Mouse (Mus musculus): ENCODE data around the gene Olfr772. TPM values are rescaled to one million over a fixed set of nuclear protein-coding genes. Genes with fewer than 3 reads are reported as not detected.
"Not testable (repeated sequence)": the region's sequence is repeated elsewhere in the genome, so short reads cannot be mapped to it uniquely, and the experiment has no call there.

Olfr772 gene
- not detected for total RNA-seq (2021)
- long read RNA-seq, experiment 1, result 0 reads
- long read RNA-seq, experiment 2, result 0 reads

DNA sequence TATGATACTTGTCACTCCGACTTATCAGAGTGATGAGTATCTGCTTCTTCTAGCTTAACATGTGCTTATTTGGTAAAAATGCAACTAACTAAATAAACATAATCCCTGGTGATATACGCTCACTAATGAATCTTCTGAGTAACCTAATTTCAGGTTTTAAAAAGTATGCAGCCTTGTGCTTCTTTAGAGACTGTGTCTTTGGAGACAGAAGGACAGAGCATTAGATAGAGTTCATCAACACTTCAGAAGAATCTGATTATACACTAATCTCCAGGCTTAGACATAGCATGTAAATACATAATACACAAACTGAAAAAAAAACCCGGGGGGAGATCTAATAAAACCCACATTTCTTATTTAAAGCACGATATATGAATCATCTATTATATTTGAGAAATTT lies at the start of gene Olfr772:
Olfr772 (minus strand) TSS at position 101 of the 400 bp plus-strand sequence.
- intact Hi-C loops (cut with DNase I); DNase-seq (ENCODE audit: low spot score in 2 of 2): not testable (repeated sequence)

GRCm38 (mm10) chr10:129187319-129187718 lies 9.6 kb upstream of the Olfr772 start, which contains the start of gene Olfr773:
Gene Olfr773, minus strand, starts transcription at chr10:129187419.
- DNase-seq (ENCODE audit: low spot score in 2 of 2); intact Hi-C loops (cut with DNase I): not testable (repeated sequence)

- intact Hi-C loops (cut with DNase I), result no loop called here
- DNase-seq (ENCODE audit: low spot score in 2 of 2), result no peak
Observed at GRCm38 (mm10) chr10:129164651-129165050, 13.1 kb downstream of the Olfr772 start, which contains the start of gene Olfr771. Gene Olfr771, minus strand, starts transcription at chr10:129164751.

- DNase-seq (ENCODE audit: low spot score in 2 of 2), result no peak
- intact Hi-C loops (cut with DNase I), result no loop called here
Observed at GRCm38 (mm10) chr10:129138898-129139297, 38.8 kb downstream of the Olfr772 start, which contains the start of gene Olfr770. Gene Olfr770, minus strand, starts transcription at chr10:129138998.

Other genes starting within 250 kb of the Olfr772 start
- 10 to 100 TPM; 15.6 to 17.6 TPM for gene Itga7, start 244.1 kb downstream of the Olfr772 start, total RNA-seq (2021)
- gene Mettl7b, start 216.9 kb downstream of the Olfr772 start, total RNA-seq (2021), result not detected
- gene Olfr9, start 188.5 kb downstream of the Olfr772 start, total RNA-seq (2021), result not detected
- gene Olfr763, start 167.1 kb downstream of the Olfr772 start, total RNA-seq (2021), result not detected
- not detected for gene Olfr764-ps1, start 138.0 kb downstream of the Olfr772 start, total RNA-seq (2021)
- gene Olfr765, start 127.9 kb downstream of the Olfr772 start, total RNA-seq (2021), result not detected
- gene Olfr766-ps1, start 108.9 kb downstream of the Olfr772 start, total RNA-seq (2021), result not detected
- gene Olfr767, start 95.0 kb downstream of the Olfr772 start, total RNA-seq (2021), result not detected
- not detected for gene Olfr768, start 78.5 kb downstream of the Olfr772 start, total RNA-seq (2021)
- gene Olfr769, start 60.1 kb downstream of the Olfr772 start, total RNA-seq (2021), result not detected
- not detected for gene Olfr770, start 38.9 kb downstream of the Olfr772 start, total RNA-seq (2021)
- gene Olfr771, start 13.2 kb downstream of the Olfr772 start, total RNA-seq (2021), result not detected
- not detected for gene Olfr773, start 9.5 kb upstream of the Olfr772 start, total RNA-seq (2021)
- not detected for gene Olfr774, start 58.3 kb upstream of the Olfr772 start, total RNA-seq (2021)
- gene Olfr775, start 70.5 kb upstream of the Olfr772 start, total RNA-seq (2021), result not detected
- gene Olfr776, start 81.2 kb upstream of the Olfr772 start, total RNA-seq (2021), result not detected
- gene Olfr777, start 93.6 kb upstream of the Olfr772 start, total RNA-seq (2021), result not detected
- not detected for gene Olfr780, start 140.2 kb upstream of the Olfr772 start, total RNA-seq (2021)
- gene Olfr781, start 150.9 kb upstream of the Olfr772 start, total RNA-seq (2021), result not detected
- gene Olfr782, start 170.9 kb upstream of the Olfr772 start, total RNA-seq (2021), result not detected
- gene Olfr784, start 206.2 kb upstream of the Olfr772 start, total RNA-seq (2021), result under 1 TPM; 0.11 to 0.15 TPM
- not detected for gene Olfr785, start 227.5 kb upstream of the Olfr772 start, total RNA-seq (2021)
- not detected for gene Olfr786, start 249.4 kb upstream of the Olfr772 start, total RNA-seq (2021)

Measured in left cerebral cortex, postnatal 14 days (tissue).